Mouse (Mus musculus): Measurements from ENCODE around the gene Fbxo40.

- TF ChIP-seq CTCF (IDR thresholded peaks at IDR 0.05; ENCODE audit: low read depth, low read length) (no peak), GATA1 (IDR thresholded peaks at IDR 0.05; ENCODE audit: borderline replicate concordance, low read length) (no peak), TAL1 (conservative IDR thresholded peaks at IDR 0.05; ENCODE audit: low read depth, low read length) (no peak), POLR2AphosphoS5 (IDR thresholded peaks at IDR 0.05; ENCODE audit: insufficient replicate concordance, low read depth, low read length) (no peak)
Measured at GRCm38 (mm10) chr16:37012336-37012735, 22.1 kb upstream of the Fbxo40 start.
